Mouse (Mus musculus) ES-Bruce4 (cell line): Measurements from ENCODE around the gene Kank1.

Experiments
- CTCF ChIP-seq: IDR thresholded peaks from one replicate; pipeline ENCODE4 v1.8.1; 2011; ENCODE audit warnings: low read depth, low read length
- POLR2A ChIP-seq: IDR thresholded peaks from one replicate; pipeline ENCODE4 v1.8.1; 2011; ENCODE audit warnings: low read length; ENCODE audit not compliant: insufficient read depth

GRCm38 (mm10) chr19:25221964-25222640 is 14.7 kb upstream of the Kank1 start:
- TF ChIP-seq POLR2A (no peak), CTCF (no peak)
